ENCODE assay signal across 7 mouse cellular contexts in genomic region chrX:98986611-98987010, GRCm38 (mm10). TPM values are rescaled to one million over a fixed set of nuclear protein-coding genes. Genes with fewer than 3 reads are reported as not detected.
DNase-seq lines count a peak whose midpoint lies in the region; ATAC-seq and TF ChIP-seq lines count a peak whose summit lies in the region.
"Not testable (repeated sequence)": the region's sequence is repeated elsewhere in the genome, so short reads cannot be mapped to it uniquely, and the experiment has no call there.

No protein-coding gene starts in this region.

- not testable (repeated sequence) for H3K27ac ChIP-seq in CH12.LX (ENCODE audit: insufficient read depth, low read depth); gastrocnemius, adult 2 months; kidney, adult 2 months (ENCODE audit: insufficient read depth, low read depth, low read length); liver, embryonic 14.5 days; midbrain, postnatal 0 days (ENCODE audit: low read depth, low read length); testis, adult 2 months (ENCODE audit: control insufficient read depth, insufficient read depth, low read depth, low read length)

- dilution Hi-C loops in CH12.LX (cut with MboI; ENCODE audit: extremely low pct_ligation_motif_present, extremely low pct_unique_long_range_greater_than_20kb, low sequenced_read_pairs), result not testable (repeated sequence)

- DNase-seq in CH12.LX (ENCODE audit: extremely low read depth) (peak; percentile 6), R1 (ENCODE audit: low read depth, low spot score) (peak; percentile 4)
- not testable (repeated sequence) for DNase-seq in gastrocnemius, adult 2 months; kidney, adult 2 months; liver, embryonic 14.5 days (ENCODE audit: low read depth in 3 of 3, low spot score in 3 of 3); midbrain, postnatal 0 days (ENCODE audit: low spot score)

- H3K4me3 ChIP-seq in CH12.LX (replicated peaks in 1 of 3; ENCODE audit: low read depth in 2 of 3, low read length in 2 of 3, poor library complexity in 1 of 3); gastrocnemius, adult 2 months; kidney, adult 2 months (ENCODE audit: insufficient read depth, low read depth, low read length); liver, embryonic 14.5 days (ENCODE audit: insufficient read depth in 1 of 2, low read depth in 2 of 2, low read length in 2 of 2); midbrain, postnatal 0 days (ENCODE audit: low read depth, low read length); testis, adult 2 months (ENCODE audit: control insufficient read depth, low read depth, low read length): not testable (repeated sequence)

- H3K9ac ChIP-seq in CH12.LX (ENCODE audit: insufficient read depth, low read depth); liver, embryonic 14.5 days (replicated peaks); midbrain, postnatal 0 days (replicated peaks; ENCODE audit: low read length, poor library complexity, severe bottlenecking): not testable (repeated sequence)

- TF ChIP-seq CTCF in CH12.LX (conservative IDR thresholded peaks at IDR 0.05 in 1 of 2, IDR thresholded peaks at IDR 0.05 in 1 of 2; ENCODE audit: low read depth in 2 of 2, low read length in 2 of 2), result peak; percentile 19 to 24; a peak in 2 of 4 replicates
- TF ChIP-seq CTCF in gastrocnemius, adult 2 months (IDR thresholded peaks at IDR 0.05), result peak; percentile 58
- TF ChIP-seq CTCF in kidney, adult 2 months (conservative IDR thresholded peaks at IDR 0.05; ENCODE audit: insufficient read depth, insufficient read length, low read depth, low read length), result peak; percentile 37
- peak; percentile 71 for TF ChIP-seq CTCF in liver, embryonic 14.5 days (IDR thresholded peaks at IDR 0.05; ENCODE audit: low read depth)
- peak; percentile 21; the same call in 1 of the 2 replicates for TF ChIP-seq CTCF in midbrain, postnatal 0 days (IDR thresholded peaks at IDR 0.05)
- peak; percentile 37; the same call in 1 of the 2 replicates for TF ChIP-seq CTCF in testis, adult 2 months (IDR thresholded peaks at IDR 0.05; ENCODE audit: control insufficient read depth, insufficient read depth, insufficient replicate concordance, low read depth, low read length)

- WGBS in kidney, adult 2 months, result 72% methylated on average over 5 of the region's 5 CpGs
- 42% methylated on average over 5 of the region's 5 CpGs for WGBS in liver, embryonic 14.5 days (ENCODE audit: insufficient replicate concordance)
- 47% methylated on average over 5 of the region's 5 CpGs for WGBS in midbrain, postnatal 0 days

- H3K79me2 ChIP-seq in CH12.LX (replicated peaks; ENCODE audit: control insufficient read depth, extremely low read depth, insufficient read depth, poor library complexity, severe bottlenecking), result not testable (repeated sequence)

- not testable (repeated sequence) for H3K9me3 ChIP-seq in CH12.LX (replicated peaks; ENCODE audit: low read length); liver, embryonic 14.5 days (ENCODE audit: control insufficient read depth, low read length); midbrain, postnatal 0 days (ENCODE audit: low read length)

- H3K4me1 ChIP-seq in CH12.LX (ENCODE audit: control insufficient read depth in 1 of 2, insufficient read depth in 2 of 2); kidney, adult 2 months (ENCODE audit: control insufficient read depth, insufficient read depth, low read length); liver, embryonic 14.5 days (replicated peaks; ENCODE audit: control insufficient read depth in 2 of 2, insufficient read depth in 2 of 2, low read length in 1 of 2); midbrain, postnatal 0 days (ENCODE audit: insufficient read depth, low read length); testis, adult 2 months (ENCODE audit: control insufficient read depth, insufficient read depth, low read length): not testable (repeated sequence)

- H3K27me3 ChIP-seq in CH12.LX (replicated peaks); kidney, adult 2 months (replicated peaks; ENCODE audit: control insufficient read depth, insufficient read depth, low read length); liver, embryonic 14.5 days (ENCODE audit: control insufficient read depth, insufficient read depth, low read length); midbrain, postnatal 0 days (ENCODE audit: insufficient read depth, low read length); testis, adult 2 months (ENCODE audit: control insufficient read depth, insufficient read depth, low read length): not testable (repeated sequence)

- TF ChIP-seq RAD21 in CH12.LX (IDR thresholded peaks at IDR 0.05; ENCODE audit: low read depth, low read length), result not testable (repeated sequence)

- TF ChIP-seq POLR2A in CH12.LX (IDR thresholded peaks at IDR 0.05; ENCODE audit: low read depth, low read length); kidney, adult 2 months (IDR thresholded peaks at IDR 0.05; ENCODE audit: low read depth, low read length); testis, adult 2 months (IDR thresholded peaks at IDR 0.05; ENCODE audit: control insufficient read depth, low read depth, low read length): not testable (repeated sequence)

- intact Hi-C loops in gastrocnemius, adult 2 months (cut with DNase I), result not testable (repeated sequence)

- TF ChIP-seq EP300 in CH12.LX (IDR thresholded peaks at IDR 0.05; ENCODE audit: low read length); liver, embryonic 14.5 days (IDR thresholded peaks at IDR 0.05; ENCODE audit: low read depth): not testable (repeated sequence)

- not testable (repeated sequence) for H3K4me2 ChIP-seq in CH12.LX (ENCODE audit: insufficient read depth, low read depth, poor library complexity, severe bottlenecking); liver, embryonic 14.5 days (ENCODE audit: low read depth); midbrain, postnatal 0 days (ENCODE audit: low read depth, low read length, poor library complexity, severe bottlenecking)

- H3K36me3 ChIP-seq in CH12.LX (replicated peaks in 1 of 2; ENCODE audit: control insufficient read depth in 1 of 2, insufficient read depth in 1 of 2, low read length in 1 of 2); kidney, adult 2 months (ENCODE audit: control insufficient read depth, insufficient read depth, low read length); liver, embryonic 14.5 days (replicated peaks; ENCODE audit: control insufficient read depth, insufficient read depth, low read depth); midbrain, postnatal 0 days (ENCODE audit: insufficient read depth, low read length); testis, adult 2 months (ENCODE audit: control insufficient read depth, insufficient read depth, low read length): not testable (repeated sequence)

- in situ Hi-C loops in CH12.LX (cut with MboI; ENCODE audit: low pct_ligation_motif_present, low pct_unique_long_range_greater_than_20kb, low sequenced_read_pairs), result not testable (repeated sequence)

- ATAC-seq in liver, embryonic 14.5 days (ENCODE audit: insufficient read depth); midbrain, postnatal 0 days (ENCODE audit: low FRiP score): not testable (repeated sequence)

RNA-seq across cellular contexts. Expression of gene Stard8, which starts 16.4 kb away (rescaled TPM):
- total RNA-seq in CH12.LX (2012; rRNA removed) (0.08 and 0.17 TPM in 2 replicates), CH12.LX (2014; rRNA removed) (0.35 TPM in 1 of 2 replicates, not detected in the other)
- 0.16 and 0.19 TPM in 2 replicates for polyA plus RNA-seq in CH12.LX (2012; ENCODE audit: insufficient read length, low read depth)
- total RNA-seq in gastrocnemius, adult 2 months (2021), result 10 to 100 TPM; 11.1 to 18.2 TPM
- polyA plus RNA-seq in kidney, adult 2 months (2012; rRNA removed), result 62.0 and 82.9 TPM in 2 replicates
- 2.2 and 2.7 TPM in 2 replicates for polyA plus RNA-seq in liver, embryonic 14.5 days (2012; rRNA removed)
- 2.0 TPM in 2 replicates for polyA plus RNA-seq in liver, embryonic 14.5 days (2014; fragmentation: Nextera tagmentation; extraction: Ambion mirVana)
- 11.8 and 12.4 TPM in 2 replicates for total RNA-seq in midbrain, postnatal 0 days (2014; rRNA removed)
- polyA plus RNA-seq in midbrain, postnatal 0 days (2015; fragmentation: Nextera tagmentation; extraction: Ambion mirVana), result 2.6 and 3.3 TPM in 2 replicates
- polyA plus RNA-seq in testis, adult 2 months (2012; rRNA removed), result 6.7 and 7.7 TPM in 2 replicates

RNA-seq across cellular contexts. Expression of gene Yipf6, which starts 50.5 kb away (rescaled TPM):
- total RNA-seq in CH12.LX (2012; rRNA removed) (17.3 and 19.4 TPM in 2 replicates), CH12.LX (2014; rRNA removed) (28.7 and 30.2 TPM in 2 replicates)
- polyA plus RNA-seq in CH12.LX (2012; ENCODE audit: insufficient read length, low read depth), result 19.7 and 20.7 TPM in 2 replicates
- 10 to 100 TPM; 11.0 to 11.9 TPM for total RNA-seq in gastrocnemius, adult 2 months (2021)
- 23.5 and 24.1 TPM in 2 replicates for polyA plus RNA-seq in kidney, adult 2 months (2012; rRNA removed)
- 5.1 and 7.6 TPM in 2 replicates for polyA plus RNA-seq in liver, embryonic 14.5 days (2012; rRNA removed)
- 11.8 and 14.4 TPM in 2 replicates for polyA plus RNA-seq in liver, embryonic 14.5 days (2014; fragmentation: Nextera tagmentation; extraction: Ambion mirVana)
- 26.6 and 33.3 TPM in 2 replicates for total RNA-seq in midbrain, postnatal 0 days (2014; rRNA removed)
- 12.3 and 13.5 TPM in 2 replicates for polyA plus RNA-seq in midbrain, postnatal 0 days (2015; fragmentation: Nextera tagmentation; extraction: Ambion mirVana)
- polyA plus RNA-seq in testis, adult 2 months (2012; rRNA removed), result 16.9 and 23.9 TPM in 2 replicates

Comparison
In these comparisons a context has a peak if more than half of its experiments do, and no peak if none do; other contexts are left out.
1. CTCF ChIP-seq: peak in every context shown above with its lines; median percentile 71 in liver, embryonic 14.5 days; 58 in gastrocnemius, adult 2 months; 37 in kidney, adult 2 months; 37 in testis, adult 2 months; 22 in CH12.LX; 21 in midbrain, postnatal 0 days.